Mouse (Mus musculus) intestine, postnatal 0 days (tissue): ENCODE data around the gene Raver1. TPM values are rescaled to one million over a fixed set of nuclear protein-coding genes. Genes with fewer than 3 reads are reported as not detected.

Experiments
- ATAC-seq: fragments of 200-750 bp; cut with Nextera tagmentation; 2 replicates; pipeline ENCODE4 v1.8.0; 2017; ENCODE audit warnings: mild to moderate bottlenecking, moderate TSS enrichment, moderate library complexity
- H3K27ac ChIP-seq: fragments of 300-500 bp; sonication (generic); 2 replicates; pipeline ENCODE4 v1.5.1; 2014; ENCODE audit warnings: mild to moderate bottlenecking, low read depth, low read length, moderate library complexity
- H3K27me3 ChIP-seq: fragments of 300-500 bp; sonication (generic); replicated peaks from 2 replicates; pipeline ENCODE4 v1.6.1; 2014; ENCODE audit warnings: low read length, mixed read lengths; ENCODE audit not compliant: control insufficient read depth, insufficient read depth
- H3K36me3 ChIP-seq: fragments of 300-500 bp; sonication (generic); 2 replicates; pipeline ENCODE4 v1.6.1; 2014; ENCODE audit warnings: mild to moderate bottlenecking, moderate library complexity; ENCODE audit not compliant: control insufficient read depth, insufficient read depth
- H3K4me1 ChIP-seq: fragments of 300-500 bp; sonication (generic); replicated peaks from 2 replicates; pipeline ENCODE4 v1.6.1; 2014; ENCODE audit warnings: antibody characterized with exemption, low read length, mixed read lengths; ENCODE audit not compliant: control insufficient read depth, insufficient read depth
- H3K4me2 ChIP-seq: fragments of 300-500 bp; sonication (generic); replicated peaks from 2 replicates; pipeline ENCODE4 v1.6.1; 2014; ENCODE audit warnings: low read depth, mild to moderate bottlenecking, moderate library complexity
- H3K4me3 ChIP-seq: fragments of 300-500 bp; sonication (generic); 2 replicates; pipeline ENCODE4 v1.5.1; 2014; ENCODE audit warnings: low read depth, low read length
- H3K9ac ChIP-seq: fragments of 300-500 bp; sonication (generic); 2 replicates; pipeline ENCODE4 v1.6.1; 2014; ENCODE audit warnings: mild to moderate bottlenecking, low read depth, low read length
- H3K9me3 ChIP-seq: fragments of 300-500 bp; sonication (generic); 2 replicates; pipeline ENCODE4 v1.6.1; 2016; ENCODE audit warnings: mixed run types; ENCODE audit not compliant: control insufficient read depth
- CTCF ChIP-seq: sonication (generic); IDR thresholded peaks from 2 replicates; pipeline ENCODE4 v1.5.1; 2016; ENCODE audit warnings: low read depth, mild to moderate bottlenecking, control low read depth, antibody characterized with exemption, moderate library complexity
- WGBS: fragments of 180-500 bp; shearing (Covaris S2); extraction: QIAGEN DNeasy Blood & Tissue Kit; methylation state at CpG from one replicate; pipeline ENCODE4 v1.1.7; 2014; 5-methylcytosine and 5-hydroxymethylcytosine counted together
- microRNA counts: library from miRNA; unstranded; fragments of <30 nt; microRNA quantifications from one replicate; lab custom pipeline; 2016
- microRNA-seq: library from miRNA; unstranded; fragments of <30 nt; microRNA quantifications from one replicate; pipeline ENCODE4, GENCODE M21; 2016
- polyA plus RNA-seq: library from polyadenylated mRNA; unstranded; fragments of >200 nt; fragmentation: Nextera tagmentation; extraction: Ambion mirVana; gene quantifications from 2 replicates; pipeline ENCODE4 v1.2.1, GENCODE M21; 2015

The Raver1 gene
- polyA plus RNA-seq, 1 experiment from 2014 or later, result 26.2 TPM

GRCm38 (mm10) chr9:21029291-21030054, 62.3 kb downstream of the Raver1 start, which contains the start of gene Icam4:
TSS of gene Icam4 (plus strand) at chr9:21029373.
- 0 out of 2 replicates have a peak within 1 kb of the TSS, but pooled peaks have one; percentile 22 for H3K9ac ChIP-seq
- H3K27me3 ChIP-seq, result peaks cover 26% of the 10 kb centered on the region
- peak within 1 kb of the TSS; percentile 53 for H3K4me3 ChIP-seq
- ATAC-seq, result peak; percentile 28; the same call in 1 of the 2 replicates
- peak; percentile 96 for TF ChIP-seq CTCF
- no peak within 1 kb of the TSS for H3K27ac ChIP-seq
- peak within 1 kb of the TSS; percentile 95 for H3K4me2 ChIP-seq
- peaks cover 19% of the 10 kb centered on the region for H3K4me1 ChIP-seq
- H3K9me3 ChIP-seq, result no peaks in the 10 kb centered on the region
- peaks cover 8% of the 10 kb centered on the region; the same call in 1 of the 2 replicates for H3K36me3 ChIP-seq
- WGBS, result 2% methylated on average over 37 of the region's 37 CpGs

- no peak overlapping the region; the same call in 1 of the 2 replicates for H3K4me3 ChIP-seq
- no peak overlapping the region for H3K4me2 ChIP-seq
- peaks cover 17% of the 10 kb centered on the region for H3K4me1 ChIP-seq
- TF ChIP-seq CTCF, result no peak
- WGBS, result 66% methylated on average over 6 of the region's 6 CpGs
- ATAC-seq, result no peak
- peaks cover 19% of the 10 kb centered on the region for H3K27me3 ChIP-seq
- H3K9me3 ChIP-seq, result no peaks in the 10 kb centered on the region
- H3K36me3 ChIP-seq, result peaks cover 8% of the 10 kb centered on the region; the same call in 1 of the 2 replicates
- no peak overlapping the region for H3K9ac ChIP-seq
- no peak overlapping the region for H3K27ac ChIP-seq
Measured at GRCm38 (mm10) chr9:21028560-21029110, 63.2 kb downstream of the Raver1 start.

GRCm38 (mm10) chr9:21027774-21028290, 64.0 kb downstream of the Raver1 start:
- TF ChIP-seq CTCF, result no peak
- no peak overlapping the region for H3K9ac ChIP-seq
- peaks cover 14% of the 10 kb centered on the region for H3K27me3 ChIP-seq
- H3K27ac ChIP-seq, result no peak overlapping the region
- peaks cover 17% of the 10 kb centered on the region for H3K4me1 ChIP-seq
- H3K9me3 ChIP-seq, result no peaks in the 10 kb centered on the region
- H3K4me3 ChIP-seq, result no peak overlapping the region
- H3K36me3 ChIP-seq, result peaks cover 8% of the 10 kb centered on the region; the same call in 1 of the 2 replicates
- no peak for ATAC-seq
- H3K4me2 ChIP-seq, result no peak overlapping the region
- WGBS, result 62% methylated on average over 8 of the region's 8 CpGs

GRCm38 (mm10) chr9:21026849-21027248, 65.0 kb downstream of the Raver1 start:
- TF ChIP-seq CTCF, result no peak

GRCm38 (mm10) chr9:21025258-21025810, 66.5 kb downstream of the Raver1 start:
- Histone ChIP-seq H3K4me3 (no peak overlapping the region), H3K27ac (no peak overlapping the region), H3K27me3 (no peaks in the 10 kb centered on the region), H3K4me1 (peaks cover 5% of the 10 kb centered on the region), H3K9ac (no peak overlapping the region), H3K36me3 (peaks cover 8% of the 10 kb centered on the region; the same call in 1 of the 2 replicates), H3K4me2 (no peak overlapping the region), H3K9me3 (no peaks in the 10 kb centered on the region)
- no peak for ATAC-seq
- 52% methylated on average over 19 of the region's 19 CpGs for WGBS
- no peak for TF ChIP-seq CTCF

More at GRCm38 (mm10) chr9:21026849-21027248, 65.0 kb downstream of the Raver1 start:
- Histone ChIP-seq H3K27ac (no peak overlapping the region), H3K4me2 (no peak overlapping the region), H3K36me3 (peaks cover 8% of the 10 kb centered on the region; the same call in 1 of the 2 replicates), H3K4me1 (peaks cover 13% of the 10 kb centered on the region), H3K9me3 (no peaks in the 10 kb centered on the region), H3K27me3 (peaks cover 4% of the 10 kb centered on the region), H3K9ac (no peak overlapping the region), H3K4me3 (no peak overlapping the region)
- ATAC-seq, result no peak
- 83% methylated on average over 12 of the region's 12 CpGs for WGBS

MicroRNAs encoded within 50 kb of the gene (microRNA counts, 519-probe panel; counts per million panel counts)
- microRNA mmu-miR-1900 (lab: Ali Mortazavi, UCI), result 3,777 counts per million, percentile 51 among the panel's probes with 10 or more counts

Small RNAs within 50 kb of the gene (microRNA-seq; reads per million reads assigned to microRNA genes)
- gene Mir1900 (not detected), gene Mir7082 (not detected)

Other genes with a start within 250 kb of the Raver1 start
- gene A230050P20Rik, start 223.4 kb downstream of the Raver1 start, polyA plus RNA-seq, result 4.9 and 5.6 TPM in 2 replicates
- gene Angptl6, start 212.3 kb downstream of the Raver1 start, polyA plus RNA-seq, result 9.4 and 9.8 TPM in 2 replicates
- gene Ppan, start 203.8 kb downstream of the Raver1 start, polyA plus RNA-seq, result 18.7 and 21.4 TPM in 2 replicates
- gene Eif3g, start 193.4 kb downstream of the Raver1 start, polyA plus RNA-seq, result 131 and 138 TPM in 2 replicates
- 18.5 and 19.2 TPM in 2 replicates for gene Dnmt1, start 132.1 kb downstream of the Raver1 start, polyA plus RNA-seq
- gene S1pr2, start 115.2 kb downstream of the Raver1 start, polyA plus RNA-seq, result 9.5 and 11.4 TPM in 2 replicates
- 107 and 113 TPM in 2 replicates for gene Mrpl4, start 89.3 kb downstream of the Raver1 start, polyA plus RNA-seq
- 10.2 and 11.8 TPM in 2 replicates for gene Icam1, start 76.0 kb downstream of the Raver1 start, polyA plus RNA-seq
- 0.12 and 0.20 TPM in 2 replicates for gene Icam4, start 62.6 kb downstream of the Raver1 start, polyA plus RNA-seq
- 0.08 and 0.12 TPM in 2 replicates for gene Icam5, start 59.9 kb downstream of the Raver1 start, polyA plus RNA-seq
- not detected in 2 replicates for gene Zglp1, start 24.9 kb downstream of the Raver1 start, polyA plus RNA-seq
- 0.09 and 0.13 TPM in 2 replicates for gene Gm49373, start 18.9 kb downstream of the Raver1 start, polyA plus RNA-seq
- 42.7 and 46.3 TPM in 2 replicates for gene Fdx1l, start 18.4 kb downstream of the Raver1 start, polyA plus RNA-seq
- gene Gm38431, start within 50 bp of the Raver1 start, polyA plus RNA-seq, result 0.22 and 0.42 TPM in 2 replicates
- 8.0 and 9.2 TPM in 2 replicates for gene Tyk2, start 39.2 kb upstream of the Raver1 start, polyA plus RNA-seq
- 113 and 115 TPM in 2 replicates for gene Cdc37, start 58.0 kb upstream of the Raver1 start, polyA plus RNA-seq
- 2.8 and 3.5 TPM in 2 replicates for gene Pde4a, start 73.7 kb upstream of the Raver1 start, polyA plus RNA-seq
- 38.3 and 42.4 TPM in 2 replicates for gene Keap1, start 147.4 kb upstream of the Raver1 start, polyA plus RNA-seq
- not detected in 2 replicates for gene S1pr5, start 156.4 kb upstream of the Raver1 start, polyA plus RNA-seq
- 44.7 and 48.1 TPM in 2 replicates for gene Atg4d, start 173.3 kb upstream of the Raver1 start, polyA plus RNA-seq
- 7.0 and 7.2 TPM in 2 replicates for gene Kri1, start 196.0 kb upstream of the Raver1 start, polyA plus RNA-seq
- gene Cdkn2d, start 199.4 kb upstream of the Raver1 start, polyA plus RNA-seq, result 24.1 and 25.8 TPM in 2 replicates
- 192 and 208 TPM in 2 replicates for gene Ap1m2, start 220.3 kb upstream of the Raver1 start, polyA plus RNA-seq
- gene Slc44a2, start 228.7 kb upstream of the Raver1 start, polyA plus RNA-seq, result 13.3 and 13.8 TPM in 2 replicates